Mouse (Mus musculus) liver, embryonic 15.5 days (tissue): ENCODE data around the gene Olfr506. TPM values are rescaled to one million over a fixed set of nuclear protein-coding genes. Genes with fewer than 3 reads are reported as not detected.
"Not testable (repeated sequence)": the region's sequence is repeated elsewhere in the genome, so short reads cannot be mapped to it uniquely, and the experiment has no call there.

Experiments
- ATAC-seq: fragments of 200-750 bp; cut with Nextera tagmentation; 2 replicates; pipeline ENCODE4 v1.8.0; 2017; ENCODE audit warnings: moderate number of reproducible peaks, mild to moderate bottlenecking, moderate library complexity; ENCODE audit not compliant: insufficient read depth
- H3K27ac ChIP-seq: fragments of 300-500 bp; sonication (generic); replicated peaks from 2 replicates; pipeline ENCODE4 v1.5.1; 2015; ENCODE audit warnings: mild to moderate bottlenecking, inconsistent platforms
- H3K27me3 ChIP-seq: fragments of 300-500 bp; sonication (generic); 2 replicates; pipeline ENCODE4 v1.6.1; 2015; ENCODE audit warnings: mild to moderate bottlenecking, inconsistent platforms
- H3K36me3 ChIP-seq: fragments of 300-500 bp; sonication (generic); replicated peaks from 2 replicates; pipeline ENCODE4 v1.6.1; 2015; ENCODE audit warnings: moderate library complexity, mild to moderate bottlenecking, inconsistent platforms
- H3K4me1 ChIP-seq: fragments of 300-500 bp; sonication (generic); replicated peaks from 2 replicates; pipeline ENCODE4 v1.6.1; 2015; ENCODE audit warnings: inconsistent platforms
- H3K4me2 ChIP-seq: fragments of 300-500 bp; sonication (generic); 2 replicates; pipeline ENCODE4 v1.6.1; 2015; ENCODE audit warnings: moderate library complexity, mild to moderate bottlenecking, inconsistent platforms
- H3K4me3 ChIP-seq: fragments of 300-500 bp; sonication (generic); replicated peaks from 2 replicates; pipeline ENCODE4 v1.5.1; 2015; ENCODE audit warnings: mild to moderate bottlenecking, inconsistent platforms
- H3K9ac ChIP-seq: fragments of 300-500 bp; sonication (generic); 2 replicates; pipeline ENCODE4 v1.6.1; 2015; ENCODE audit warnings: moderate library complexity, mild to moderate bottlenecking, inconsistent platforms
- H3K9me3 ChIP-seq: fragments of 300-500 bp; sonication (generic); replicated peaks from 2 replicates; pipeline ENCODE4 v1.6.1; 2016; ENCODE audit warnings: inconsistent platforms
- WGBS: fragments of 180-500 bp; shearing (Covaris S2); methylation state at CpG from one replicate; pipeline ENCODE4 v1.1.7; 2015; ENCODE audit warnings: mixed read lengths; ENCODE audit not compliant: insufficient replicate concordance; 5-methylcytosine and 5-hydroxymethylcytosine counted together
- polyA plus RNA-seq: library from polyadenylated mRNA; unstranded; fragments of >200 nt; fragmentation: Nextera tagmentation; extraction: Ambion mirVana; gene quantifications from 2 replicates; pipeline ENCODE4 v1.2.1, GENCODE M21; 2015

Olfr506 gene
- not detected in 2 replicates for polyA plus RNA-seq

- no peak for ATAC-seq
- 0 out of 2 replicates have a peak, but pooled peaks cover 2% of the 10 kb centered on the region for H3K9me3 ChIP-seq
Observed at GRCm38 (mm10) chr7:108610487-108610886, at the start of gene Olfr506. Olfr506 (plus strand) TSS chr7:108610787.

DNA sequence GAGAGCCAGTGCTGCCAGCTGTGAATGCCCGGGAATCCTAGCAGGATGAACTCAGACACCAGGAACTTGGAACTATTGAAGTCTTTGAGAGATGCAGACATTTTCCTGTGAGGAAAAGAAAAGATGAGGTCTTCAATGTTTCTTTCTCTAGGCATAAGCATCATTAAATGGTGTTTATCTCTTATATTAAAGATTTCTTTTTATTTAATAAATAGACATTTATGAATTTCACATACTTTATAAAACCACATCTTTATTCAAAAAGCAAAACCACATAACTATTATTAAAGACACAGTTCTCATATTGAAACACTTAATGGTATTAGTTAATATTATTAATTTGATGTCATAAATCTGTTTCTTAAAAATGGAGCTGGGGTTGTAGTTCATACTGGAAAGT lies 44.9 kb upstream of the Olfr506 start, which contains the start of gene Olfr504:
Olfr504 (minus strand) TSS at position 101 of the 400 bp plus-strand sequence.
- WGBS = 50% methylated on average over 1 of the region's 1 CpGs
- no peak for ATAC-seq
- Histone ChIP-seq H3K27ac (no peak within 1 kb of the TSS), H3K36me3 (no peaks in the 10 kb centered on the region), H3K4me2 (no peak within 1 kb of the TSS), H3K4me3 (no peak within 1 kb of the TSS), H3K27me3 (no peaks in the 10 kb centered on the region), H3K9ac (no peak within 1 kb of the TSS), H3K9me3 (no peaks in the 10 kb centered on the region; the same call in 1 of the 2 replicates), H3K4me1 (no peaks in the 10 kb centered on the region)

More at GRCm38 (mm10) chr7:108610487-108610886, at the start of gene Olfr506:
- H3K27ac ChIP-seq = no peak within 1 kb of the TSS
- no peak within 1 kb of the TSS for H3K9ac ChIP-seq
- H3K27me3 ChIP-seq = no peaks in the 10 kb centered on the region
- H3K36me3 ChIP-seq = no peaks in the 10 kb centered on the region
- H3K4me3 ChIP-seq = no peak within 1 kb of the TSS
- no peaks in the 10 kb centered on the region for H3K4me1 ChIP-seq
- H3K4me2 ChIP-seq = no peak within 1 kb of the TSS

DNA sequence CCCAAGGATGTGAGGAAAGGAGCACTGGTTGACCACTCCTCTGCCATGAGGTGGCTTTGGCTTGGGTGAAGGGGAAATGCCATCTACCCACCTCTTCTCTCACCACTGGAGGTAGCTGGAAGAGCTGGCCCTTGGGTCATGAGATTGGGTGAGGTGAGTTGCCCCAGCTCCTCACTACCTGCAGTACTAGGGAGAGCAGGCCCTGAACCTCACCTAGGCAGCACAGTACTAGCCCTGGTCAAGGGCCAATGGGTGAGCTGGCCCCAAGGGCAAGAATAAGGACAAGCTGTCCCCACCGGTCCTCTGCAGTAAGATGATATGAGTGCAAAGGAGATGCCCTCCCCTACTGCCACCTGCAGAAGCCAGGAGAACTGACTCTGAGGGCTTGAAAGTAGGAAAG lies 20.8 kb upstream of the Olfr506 start:
- no peak overlapping the region for H3K4me3 ChIP-seq
- 74% methylated on average over 1 of the region's 1 CpGs for WGBS

GRCm38 (mm10) chr7:108601916-108602315 lies 8.7 kb upstream of the Olfr506 start:
- not testable (repeated sequence) for H3K27ac ChIP-seq, H3K36me3 ChIP-seq, H3K4me3 ChIP-seq, H3K9me3 ChIP-seq, H3K27me3 ChIP-seq, H3K9ac ChIP-seq, ATAC-seq, H3K4me1 ChIP-seq, H3K4me2 ChIP-seq
- WGBS = 53% methylated on average over 3 of the region's 3 CpGs

More for the DNA sequence above, 20.8 kb upstream of the Olfr506 start:
- H3K27ac ChIP-seq = no peak overlapping the region
- no peaks in the 10 kb centered on the region for H3K27me3 ChIP-seq
- no peaks in the 10 kb centered on the region for H3K4me1 ChIP-seq
- H3K9me3 ChIP-seq = no peaks in the 10 kb centered on the region
- no peaks in the 10 kb centered on the region for H3K36me3 ChIP-seq
- no peak overlapping the region for H3K9ac ChIP-seq
- ATAC-seq = no peak
- H3K4me2 ChIP-seq = no peak overlapping the region

DNA sequence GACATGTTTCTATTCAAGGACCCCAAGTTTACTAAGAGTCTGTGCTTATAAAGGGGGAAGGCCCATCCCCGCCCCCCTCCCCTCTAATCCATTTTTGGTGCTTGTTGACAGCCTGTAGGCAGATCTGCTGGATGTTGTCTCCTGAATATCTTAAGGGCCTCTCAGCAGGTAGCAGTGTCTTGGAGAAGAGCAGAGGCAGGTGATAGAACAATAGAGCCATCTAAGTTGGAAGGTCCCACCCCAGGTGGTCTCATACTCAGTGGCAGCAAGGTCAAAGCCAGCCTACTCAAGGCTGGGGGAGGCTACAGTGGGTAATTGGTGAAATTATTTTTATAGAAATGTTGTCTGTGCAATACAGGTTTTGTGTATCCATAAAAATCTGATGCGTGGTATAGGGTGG lies 3.5 kb downstream of the Olfr506 start:
- Histone ChIP-seq H3K4me3 (no peak overlapping the region), H3K9me3 (no peaks in the 10 kb centered on the region), H3K36me3 (no peaks in the 10 kb centered on the region), H3K4me2 (no peak overlapping the region), H3K9ac (no peak overlapping the region), H3K27me3 (no peaks in the 10 kb centered on the region), H3K27ac (no peak overlapping the region), H3K4me1 (no peaks in the 10 kb centered on the region)
- WGBS = 50% methylated on average over 2 of the region's 2 CpGs
- ATAC-seq = no peak

GRCm38 (mm10) chr7:108616781-108617180 lies 6.2 kb downstream of the Olfr506 start:
- H3K27ac ChIP-seq, H3K9me3 ChIP-seq, H3K9ac ChIP-seq, H3K4me1 ChIP-seq, H3K27me3 ChIP-seq, H3K4me3 ChIP-seq, H3K36me3 ChIP-seq, H3K4me2 ChIP-seq, ATAC-seq: not testable (repeated sequence)
- 48% methylated on average over 3 of the region's 3 CpGs for WGBS

DNA sequence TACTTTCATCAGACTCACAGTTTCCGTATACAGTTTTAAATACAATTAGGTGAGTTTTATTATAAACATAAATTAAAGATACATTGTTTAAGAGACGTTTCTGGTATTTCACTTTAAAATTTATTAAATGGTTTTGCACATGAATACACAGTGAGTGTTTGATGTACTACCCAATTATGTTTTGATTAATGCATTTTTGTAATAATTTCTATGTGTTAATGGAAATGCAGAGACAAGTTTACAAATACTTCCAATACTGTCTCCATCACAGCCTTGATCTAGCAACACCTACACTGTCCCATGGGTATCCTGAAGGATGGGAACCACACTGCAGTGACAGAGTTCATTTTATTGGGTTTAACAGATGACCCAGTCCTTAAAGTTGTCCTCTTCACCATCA lies 10.9 kb downstream of the Olfr506 start, which contains the start of gene Olfr507:
Olfr507 (plus strand) TSS at position 301 of the 400 bp plus-strand sequence.
- no peak within 1 kb of the TSS for H3K4me3 ChIP-seq
- no peaks in the 10 kb centered on the region for H3K9me3 ChIP-seq
- H3K36me3 ChIP-seq = no peaks in the 10 kb centered on the region
- H3K27me3 ChIP-seq = no peaks in the 10 kb centered on the region
- no peaks in the 10 kb centered on the region for H3K4me1 ChIP-seq
- H3K9ac ChIP-seq = no peak within 1 kb of the TSS
- H3K4me2 ChIP-seq = no peak within 1 kb of the TSS
- H3K27ac ChIP-seq = no peak within 1 kb of the TSS
- 41% methylated on average over 2 of the region's 2 CpGs for WGBS
- no peak for ATAC-seq

GRCm38 (mm10) chr7:108629694-108630093 lies 19.1 kb downstream of the Olfr506 start, which contains the start of gene Olfr508:
Olfr508 (plus strand) TSS chr7:108629994.
- Histone ChIP-seq H3K27ac (no peak within 1 kb of the TSS), H3K9ac (no peak within 1 kb of the TSS), H3K27me3 (no peaks in the 10 kb centered on the region), H3K4me2 (no peak within 1 kb of the TSS), H3K4me3 (no peak within 1 kb of the TSS), H3K4me1 (no peaks in the 10 kb centered on the region), H3K9me3 (no peaks in the 10 kb centered on the region), H3K36me3 (no peaks in the 10 kb centered on the region)
- 66% methylated on average over 3 of the region's 3 CpGs for WGBS
- ATAC-seq = no peak

- H3K4me2 ChIP-seq = no peak within 1 kb of the TSS
- no peaks in the 10 kb centered on the region for H3K36me3 ChIP-seq
- H3K27me3 ChIP-seq = no peaks in the 10 kb centered on the region
- ATAC-seq = no peak
- no peak within 1 kb of the TSS for H3K27ac ChIP-seq
- H3K4me3 ChIP-seq = no peak within 1 kb of the TSS
- no peak within 1 kb of the TSS for H3K9ac ChIP-seq
- H3K9me3 ChIP-seq = no peaks in the 10 kb centered on the region
- no peaks in the 10 kb centered on the region for H3K4me1 ChIP-seq
Observed at GRCm38 (mm10) chr7:108651806-108652205, 41.2 kb downstream of the Olfr506 start, which contains the start of gene Olfr509. Olfr509 (minus strand) TSS chr7:108651906.

- no peak for ATAC-seq
- no peak overlapping the region for H3K27ac ChIP-seq
- no peaks in the 10 kb centered on the region for H3K27me3 ChIP-seq
- H3K4me2 ChIP-seq = no peak overlapping the region
- no peaks in the 10 kb centered on the region for H3K9me3 ChIP-seq
- H3K36me3 ChIP-seq = no peaks in the 10 kb centered on the region
- no peak overlapping the region for H3K4me3 ChIP-seq
- WGBS = 55% methylated on average over 3 of the region's 3 CpGs
- H3K4me1 ChIP-seq = no peaks in the 10 kb centered on the region
- no peak overlapping the region for H3K9ac ChIP-seq
Observed at GRCm38 (mm10) chr7:108662419-108662818, 51.8 kb downstream of the Olfr506 start.
